Mouse (Mus musculus) adipocyte (in vitro differentiated cells): ENCODE data around the gene Ispd.
A peak's percentile ranks its signal among the peaks of the same experiment; 100 is the strongest.
"Not testable (repeated sequence)": the region's sequence is repeated elsewhere in the genome, so short reads cannot be mapped to it uniquely, and the experiment has no call there.

ENCODE experiments used
- DNase-seq: peaks from one replicate; pipeline ENCODE4 v3.0.0-alpha.2; 2016; ENCODE audit warnings: low spot score

Ispd gene

DNA sequence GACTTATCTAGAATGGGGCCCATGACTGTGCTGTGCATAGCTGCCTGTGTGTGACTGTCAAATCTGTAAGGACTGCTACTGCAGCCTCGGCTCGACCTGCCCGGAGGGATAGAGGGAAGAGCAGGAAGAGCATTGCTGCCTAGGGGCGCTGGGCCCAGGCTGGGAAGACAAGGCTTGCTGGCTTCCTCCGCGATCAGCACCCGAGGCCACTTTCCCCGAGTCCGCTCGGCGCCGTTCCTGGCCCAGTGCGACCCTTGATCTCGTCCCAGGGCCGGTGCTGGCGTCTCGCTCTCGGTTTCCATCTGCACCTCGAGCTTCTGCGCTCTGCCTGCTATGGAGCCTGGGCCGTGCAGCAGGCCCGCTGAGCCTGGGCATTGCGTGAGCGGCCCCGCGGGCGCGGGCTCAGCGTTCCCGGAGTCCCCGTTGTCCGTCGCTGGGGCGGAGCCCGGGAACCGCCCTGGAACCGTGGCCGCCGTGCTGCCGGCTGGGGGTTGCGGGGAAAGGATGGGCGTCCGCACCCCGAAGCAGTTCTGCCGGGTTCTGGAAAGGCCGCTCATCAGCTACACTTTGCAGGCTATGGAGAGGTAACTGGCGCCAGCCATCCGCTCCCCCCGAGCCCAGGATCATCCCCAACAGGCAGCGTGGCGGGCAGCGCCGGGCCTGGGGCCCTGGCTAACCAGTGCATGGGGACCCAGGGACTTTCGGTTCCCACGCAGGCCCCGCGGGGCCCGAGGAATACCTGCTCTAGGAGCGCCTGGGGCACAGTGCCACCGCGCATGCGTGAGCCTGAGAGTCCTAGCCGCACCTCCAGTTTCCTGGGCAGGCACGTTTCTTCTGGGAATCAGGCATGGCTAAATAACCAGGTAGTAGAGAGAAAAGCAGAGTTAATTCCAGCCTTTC, at the start of gene Ispd, which contains the start of gene D630036H23Rik:
Ispd (plus strand) TSS at position 10 of the 900 bp plus-strand sequence.
D630036H23Rik (minus strand) TSS at position 741 of the 900 bp plus-strand sequence.
- peak; percentile 85 for DNase-seq

DNA sequence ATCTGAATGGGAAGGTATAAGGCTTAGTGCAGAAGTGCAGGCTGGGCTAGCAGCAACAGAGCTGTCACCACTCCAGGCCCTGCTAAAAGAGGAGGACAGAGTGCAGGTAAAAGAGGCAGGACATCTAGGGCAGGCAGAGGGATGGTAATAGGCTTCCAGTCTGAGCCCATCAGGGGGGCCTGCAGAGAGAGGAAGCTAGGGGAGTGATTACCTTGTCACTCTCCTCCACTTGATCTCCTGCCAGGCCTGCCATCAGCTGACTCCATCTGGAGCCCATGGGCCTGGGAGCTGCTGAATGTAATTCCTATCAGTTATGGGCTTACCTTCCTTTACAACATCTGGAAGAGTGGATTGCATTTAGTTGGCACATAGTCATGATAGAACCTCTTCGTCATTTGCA, 48.6 kb upstream of the Ispd start:
- DNase-seq = no peak

DNA sequence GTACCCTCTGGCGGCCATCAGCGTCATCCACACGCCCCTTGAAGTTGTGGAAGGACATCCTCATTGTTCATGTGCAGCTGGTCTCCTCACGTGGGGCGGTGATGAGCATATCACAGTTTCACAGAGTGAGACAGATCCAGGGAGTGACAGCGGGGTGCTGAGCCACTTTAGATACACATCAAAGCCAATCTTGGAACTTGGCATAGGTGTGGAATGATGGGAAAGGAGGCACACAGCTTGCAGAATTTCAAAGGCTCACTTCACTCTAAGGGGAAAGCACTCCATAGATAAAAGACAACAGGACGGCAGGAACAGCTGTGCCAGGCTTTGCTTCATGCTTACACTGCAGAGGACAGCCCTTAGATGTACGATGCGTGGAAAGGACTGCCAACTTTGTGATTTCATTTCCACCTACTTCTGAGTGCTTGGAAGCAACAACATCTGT, 47.4 kb upstream of the Ispd start:
- DNase-seq = no peak

DNA sequence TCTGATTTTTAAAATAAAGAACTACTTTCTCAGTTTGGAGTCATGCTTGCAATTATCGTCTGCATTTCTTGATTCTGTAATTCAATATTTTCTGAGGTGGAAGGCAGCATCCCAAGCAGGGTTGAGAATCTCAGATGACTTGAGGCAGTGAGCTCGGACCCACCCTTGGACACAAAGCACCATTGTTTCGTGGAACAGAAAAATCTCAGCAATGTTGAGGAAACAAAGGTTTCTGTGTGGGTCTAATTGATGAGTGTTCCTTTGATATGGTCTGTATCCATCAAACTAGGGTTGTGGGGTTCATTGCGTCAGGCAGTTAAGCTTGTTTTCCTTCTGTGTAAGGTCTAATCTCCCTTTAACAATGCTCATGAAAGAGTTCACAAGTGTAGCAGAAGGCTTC, 37.1 kb upstream of the Ispd start:
- no peak for DNase-seq

DNA sequence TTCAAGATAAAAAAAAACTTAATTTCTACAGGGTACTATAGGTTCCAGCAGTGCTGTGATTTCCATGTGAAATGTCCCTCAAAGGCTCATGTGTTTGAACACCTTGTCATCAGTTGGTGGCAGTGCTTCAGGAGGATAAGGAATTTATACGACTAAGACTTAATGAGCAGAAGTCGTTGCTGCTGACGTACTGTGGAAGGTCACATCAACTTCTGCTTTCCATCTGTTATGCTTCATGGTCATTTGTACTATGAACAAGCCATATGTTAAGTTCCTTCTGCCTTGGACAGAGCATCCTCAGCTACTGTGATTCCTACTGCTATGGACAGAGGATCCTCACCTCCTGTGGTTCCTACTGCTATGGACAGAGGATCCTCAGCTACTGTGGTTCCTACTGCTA, 21.2 kb upstream of the Ispd start:
- DNase-seq = no peak

DNA sequence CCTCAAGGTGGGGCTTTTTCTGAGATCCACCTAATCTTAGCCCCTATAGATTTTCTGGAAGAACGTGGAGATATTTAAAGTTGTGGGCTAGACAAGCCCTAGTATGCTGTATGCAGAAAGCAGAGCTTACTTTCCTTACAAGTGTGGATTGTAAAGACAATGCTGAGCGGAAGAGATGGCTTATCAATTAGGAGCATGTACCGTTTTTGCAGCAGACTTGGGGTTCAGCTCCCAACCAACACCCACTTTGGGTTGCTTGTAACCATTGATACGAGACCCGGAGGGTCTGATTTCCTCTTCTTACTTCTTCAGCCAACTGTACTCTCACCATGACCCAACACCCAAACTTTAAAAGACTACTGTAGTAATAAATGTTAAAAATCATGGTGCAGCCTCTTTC, 20.6 kb upstream of the Ispd start:
- no peak for DNase-seq

DNA sequence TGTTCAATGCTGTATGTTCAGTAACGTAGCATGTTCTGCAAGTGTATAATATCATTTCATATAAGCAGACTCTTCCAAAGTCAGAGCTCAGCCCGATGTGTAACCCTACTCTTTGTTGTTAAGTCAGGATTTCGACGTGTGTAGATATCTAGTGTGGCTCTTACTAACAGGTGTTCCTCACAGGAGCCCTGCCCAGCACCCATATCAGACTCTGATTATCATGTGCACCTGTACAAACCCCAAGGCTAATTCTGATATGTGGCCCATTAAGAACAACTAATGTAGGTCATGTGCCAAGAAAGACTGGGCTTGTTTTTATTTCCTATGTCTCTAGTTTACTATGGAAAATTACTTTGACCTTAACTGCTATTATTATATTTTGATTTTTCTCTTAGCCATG, 17.2 kb upstream of the Ispd start:
- DNase-seq = no peak

DNA sequence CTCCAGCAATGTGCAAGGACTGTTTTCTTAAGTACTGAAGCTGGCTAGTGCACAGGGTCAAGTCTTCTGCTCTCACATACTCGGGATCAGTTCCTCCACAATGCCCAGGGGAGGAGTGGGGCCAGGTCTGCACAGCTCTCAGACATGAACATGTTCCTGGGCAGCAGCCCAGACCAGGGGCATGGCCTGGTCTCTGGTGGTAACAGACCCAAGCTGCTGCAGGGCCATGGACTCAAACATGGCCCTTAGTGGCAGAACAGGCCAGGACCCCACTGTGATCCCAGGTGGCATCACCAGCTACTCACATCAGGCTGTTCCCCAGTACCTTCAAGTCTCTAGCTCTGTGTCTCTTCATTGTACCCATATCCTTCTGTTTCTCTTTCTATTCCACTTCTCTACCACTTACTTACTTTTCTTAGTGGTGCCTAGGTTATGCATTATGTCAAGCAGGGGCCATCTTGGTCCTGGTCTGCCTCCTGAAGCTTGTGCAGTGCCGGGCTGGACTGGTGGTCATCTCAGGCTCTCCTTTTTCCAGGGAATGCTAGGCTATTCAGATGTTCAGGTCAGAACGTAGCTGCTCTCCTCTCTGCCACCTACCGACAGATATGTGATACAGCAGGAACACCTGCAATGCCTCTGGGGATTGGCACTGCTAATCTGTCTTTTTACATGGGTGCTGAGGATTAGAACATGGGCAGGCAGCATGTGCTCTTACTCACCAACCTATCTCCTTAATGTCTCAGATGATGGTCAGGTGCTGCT, 7.8 kb upstream of the Ispd start:
- DNase-seq = no peak

DNA sequence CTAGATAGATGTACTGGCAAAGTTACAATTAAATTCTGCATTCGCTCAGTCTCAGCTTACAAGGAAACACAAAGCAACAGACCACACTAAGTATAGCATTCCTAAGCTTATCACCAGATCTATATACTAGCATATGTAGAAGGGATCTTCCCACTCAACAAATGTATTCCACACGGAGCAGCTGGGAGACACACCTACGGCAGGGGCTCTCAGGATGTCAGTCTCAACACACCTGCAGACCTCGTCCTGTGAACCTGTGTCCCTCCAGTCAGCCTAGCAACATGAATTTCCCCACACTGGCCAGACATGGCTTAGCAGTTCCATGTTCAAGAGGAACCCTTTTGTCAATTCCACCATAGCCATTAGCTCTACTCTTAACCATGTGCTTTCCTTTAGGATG, 4.9 kb upstream of the Ispd start:
- not testable (repeated sequence) for DNase-seq

DNA sequence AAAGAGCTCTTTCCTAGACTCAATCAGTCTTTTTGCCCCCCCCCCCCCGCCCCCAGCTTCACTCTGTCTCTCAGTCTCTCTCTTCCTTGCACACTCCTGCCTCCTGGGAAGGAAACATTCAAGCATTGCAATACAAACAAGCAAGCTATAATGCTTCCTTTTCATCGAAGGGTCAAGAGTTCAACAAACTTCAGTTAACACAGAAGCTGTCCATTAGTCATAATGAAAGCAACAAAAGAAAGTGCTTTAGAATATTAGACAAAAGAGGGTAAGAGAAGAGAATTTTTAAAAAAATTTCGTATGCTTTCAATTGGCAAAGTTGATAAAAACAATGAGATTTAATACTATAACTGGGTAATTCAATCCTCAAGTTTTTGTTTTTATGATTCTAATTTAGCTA, 996 bp upstream of the Ispd start:
- DNase-seq = no peak

DNA sequence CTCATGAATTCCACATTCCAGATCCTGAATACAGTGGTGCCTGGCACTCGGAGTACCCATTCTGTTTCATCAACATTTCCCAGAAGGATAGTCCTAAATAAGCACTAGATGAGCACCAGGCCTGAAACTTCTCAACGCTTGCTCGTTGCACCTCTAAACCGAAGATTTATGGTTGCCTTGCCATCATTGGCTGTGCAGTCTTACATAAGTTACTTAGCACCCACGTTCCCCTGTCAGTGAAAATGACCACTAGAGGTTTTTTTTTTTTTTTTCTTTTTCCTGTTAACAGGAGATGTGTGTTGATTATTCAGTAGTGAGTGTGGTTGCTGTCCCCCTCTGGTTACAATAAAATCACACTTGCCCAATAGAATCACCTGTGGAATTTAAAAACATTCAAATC, 444 bp upstream of the Ispd start:
- peak; percentile 58 for DNase-seq

DNA sequence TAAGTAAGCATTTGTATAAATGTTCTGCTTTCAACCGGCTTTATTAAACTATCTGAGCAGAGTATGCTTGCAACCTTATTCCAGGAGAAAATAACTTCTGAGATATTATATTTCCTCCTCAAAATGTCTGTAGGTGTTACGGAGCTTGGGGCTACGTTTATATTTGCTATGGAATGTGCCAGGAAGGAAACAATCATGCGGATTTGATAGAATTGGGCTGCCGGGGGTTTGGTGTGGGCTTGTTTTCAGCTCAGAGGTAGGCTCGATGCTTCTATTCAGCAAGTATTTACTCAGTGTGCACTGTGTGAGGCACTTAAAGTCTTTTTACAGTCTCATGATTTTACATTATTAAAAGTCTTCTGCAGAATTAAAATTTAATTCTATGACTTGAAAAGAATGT, 4.1 kb downstream of the Ispd start:
- no peak for DNase-seq

DNA sequence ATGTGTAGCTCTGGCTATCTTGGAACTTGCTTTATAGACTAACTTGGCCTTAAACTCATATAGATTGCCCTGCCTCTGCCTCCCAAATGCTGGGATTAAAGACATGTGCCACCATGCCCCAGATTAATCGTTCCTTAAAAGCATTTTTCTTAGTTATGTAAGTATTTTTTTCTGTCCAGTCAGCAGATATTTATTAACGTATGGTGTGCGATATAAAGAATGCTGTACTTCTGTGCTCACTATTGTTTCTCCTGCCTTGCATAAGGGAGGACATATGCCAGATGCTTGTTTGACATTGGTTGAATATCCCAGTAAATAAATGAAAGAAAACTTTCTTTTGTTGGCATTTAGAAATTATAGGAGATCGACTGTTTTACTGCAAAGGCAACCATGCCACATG, 5.7 kb downstream of the Ispd start:
- DNase-seq = no peak

DNA sequence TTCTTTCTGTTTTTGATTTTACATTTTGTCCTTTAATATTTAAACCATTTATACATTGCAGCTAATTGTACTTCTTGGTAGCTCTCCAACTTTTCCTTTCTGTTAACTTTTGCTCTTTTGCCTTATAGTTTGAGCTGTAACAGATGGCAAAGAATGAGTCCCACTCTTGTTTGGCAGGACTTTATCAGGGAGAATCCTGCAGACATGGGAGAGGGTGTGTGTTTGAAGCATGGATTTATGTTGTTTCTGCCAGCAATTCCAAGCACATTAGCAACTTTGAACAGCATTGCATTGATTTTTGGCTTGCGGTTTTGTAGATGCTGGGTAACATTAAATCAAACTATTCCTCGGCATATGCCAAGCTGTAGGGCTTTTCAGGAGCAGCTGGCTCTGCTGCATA, 13.9 kb downstream of the Ispd start:
- DNase-seq = peak; percentile 21

DNA sequence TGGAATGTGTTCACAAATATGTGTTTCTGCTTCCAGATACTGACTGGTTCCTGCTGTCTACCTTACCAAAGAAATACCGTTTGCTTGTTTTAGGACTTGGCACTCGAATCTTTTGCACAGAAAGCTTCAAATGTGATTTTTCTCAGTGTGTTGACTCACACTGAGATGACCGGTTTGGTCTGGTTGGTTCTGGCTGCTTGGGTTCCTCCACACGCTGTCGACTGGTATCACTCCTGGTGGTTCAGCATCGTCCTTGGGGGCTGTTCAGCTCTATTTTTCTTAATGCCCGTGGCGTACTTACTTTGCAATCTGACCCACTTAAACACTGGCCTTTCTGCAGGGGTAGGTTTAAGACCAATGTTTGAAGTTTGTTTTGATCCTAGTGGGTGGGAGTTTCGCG, 42.4 kb downstream of the Ispd start:
- DNase-seq = peak; percentile 10

DNA sequence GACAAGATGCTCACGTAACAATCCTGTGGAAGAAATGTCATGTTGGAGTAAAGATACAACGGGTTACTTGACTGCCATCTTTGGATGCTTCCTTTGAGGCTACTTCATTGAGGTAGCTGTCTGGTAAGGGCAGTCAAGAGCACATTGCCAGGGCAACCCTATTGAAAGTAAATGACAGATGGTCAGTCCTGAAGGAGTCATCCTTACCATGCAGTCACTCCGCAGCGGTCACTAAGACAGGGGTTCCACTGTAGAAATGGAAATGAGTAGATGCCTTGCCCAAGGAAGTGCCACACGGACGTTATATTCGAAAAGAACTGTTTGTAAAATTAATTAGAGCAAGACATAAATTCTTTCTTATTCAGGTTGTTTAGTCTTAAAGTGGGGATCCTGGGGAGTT, 44.0 kb downstream of the Ispd start:
- no peak for DNase-seq

DNA sequence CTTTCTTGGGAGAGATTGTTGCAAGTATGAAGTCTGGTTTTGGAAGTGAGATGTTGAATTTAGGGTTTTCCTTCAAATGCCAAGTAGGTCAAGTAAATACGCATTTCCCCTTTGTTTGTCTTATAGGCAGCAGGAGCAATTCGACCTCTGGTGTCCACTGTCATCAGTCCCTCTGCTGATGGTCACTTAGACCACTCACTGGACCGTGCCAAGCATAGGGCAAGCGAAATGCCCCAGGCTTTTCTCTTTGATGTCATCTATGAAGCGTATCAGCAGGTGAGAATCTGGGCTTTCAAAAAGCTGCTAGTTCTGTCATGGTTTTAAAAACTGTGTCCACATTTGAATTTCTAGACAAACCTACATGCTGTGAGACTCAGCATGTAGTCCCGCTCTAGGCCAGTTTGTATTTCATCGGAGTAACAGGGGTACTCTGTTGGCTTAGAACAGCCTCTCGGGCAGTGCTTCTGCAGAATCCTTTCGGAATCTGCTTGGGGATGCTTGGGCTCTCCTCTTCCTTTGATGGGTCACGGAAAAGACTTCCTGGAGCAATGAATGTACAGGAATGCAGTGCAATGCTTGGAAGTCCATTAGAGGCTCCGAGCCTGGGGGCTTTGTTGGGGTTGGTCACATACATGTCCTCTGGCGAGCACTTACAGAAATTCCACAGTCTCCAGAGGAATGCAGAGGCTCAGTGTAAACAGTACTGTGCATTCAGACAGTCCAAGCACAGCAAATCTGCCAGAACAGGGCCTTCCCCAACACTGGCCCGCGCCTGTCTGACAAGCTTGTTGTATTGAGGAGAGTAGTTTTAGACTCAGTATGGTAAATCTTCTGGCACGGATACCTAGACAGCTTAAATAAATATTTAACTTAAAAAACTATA, 45.2 kb downstream of the Ispd start:
- no peak for DNase-seq

DNA sequence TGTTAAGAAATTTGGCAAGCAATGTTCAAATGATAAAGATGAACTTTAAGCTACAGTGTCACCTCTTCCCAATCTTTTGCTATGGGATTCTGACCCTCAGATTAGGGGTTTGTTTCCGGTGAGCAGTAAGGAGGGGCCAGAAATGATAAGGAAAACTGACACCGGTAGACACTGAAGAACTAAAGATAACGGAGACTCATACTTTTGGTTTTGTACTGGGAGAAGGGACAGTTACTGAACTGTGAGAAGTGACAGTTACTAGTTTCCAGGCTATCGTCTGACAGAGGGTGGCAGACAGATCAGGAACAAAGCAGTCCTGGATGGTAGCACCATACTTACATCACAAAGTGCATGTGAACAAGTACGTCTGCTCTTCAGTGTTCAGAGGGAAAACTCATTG, 55.7 kb downstream of the Ispd start:
- DNase-seq = no peak

DNA sequence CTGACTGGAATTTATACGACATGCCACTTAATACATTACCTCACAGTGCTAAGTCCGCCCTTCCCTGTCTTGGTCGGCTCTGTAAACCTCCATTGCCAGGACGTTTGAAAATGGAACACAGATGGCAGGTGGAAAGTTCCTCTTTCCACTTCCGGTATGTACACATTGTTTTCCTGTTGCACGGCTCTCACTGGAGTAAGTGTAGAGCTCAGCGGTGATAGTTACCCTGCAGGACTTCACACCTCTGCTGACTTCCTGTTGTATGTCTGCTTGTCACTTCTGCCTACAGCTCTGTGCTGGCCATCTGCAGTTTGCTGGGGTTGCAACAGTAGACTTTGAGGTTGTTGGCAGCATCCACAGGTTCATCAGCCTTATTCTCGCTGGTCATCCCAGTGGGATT, 58.1 kb downstream of the Ispd start:
- DNase-seq = peak; percentile 22

DNA sequence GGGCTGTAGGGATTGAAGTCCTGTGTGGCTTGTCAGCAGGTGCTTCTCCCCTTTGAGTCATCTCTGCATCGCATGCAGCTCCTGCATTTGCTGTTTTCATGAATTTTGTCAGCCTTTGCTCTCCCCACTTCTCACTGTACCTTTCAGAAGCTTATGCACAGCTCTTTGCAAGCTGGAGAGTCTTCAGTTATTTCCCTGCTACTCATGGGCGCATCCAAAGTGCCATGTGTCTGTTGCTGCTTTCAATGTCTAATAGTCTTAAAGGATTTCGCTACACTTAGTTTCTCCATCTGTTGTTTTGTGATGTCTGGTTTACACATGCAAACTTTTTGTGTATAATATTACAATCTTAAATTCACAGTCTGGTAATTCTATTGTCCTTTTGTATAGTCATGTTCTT, 74.8 kb downstream of the Ispd start:
- no peak for DNase-seq

DNA sequence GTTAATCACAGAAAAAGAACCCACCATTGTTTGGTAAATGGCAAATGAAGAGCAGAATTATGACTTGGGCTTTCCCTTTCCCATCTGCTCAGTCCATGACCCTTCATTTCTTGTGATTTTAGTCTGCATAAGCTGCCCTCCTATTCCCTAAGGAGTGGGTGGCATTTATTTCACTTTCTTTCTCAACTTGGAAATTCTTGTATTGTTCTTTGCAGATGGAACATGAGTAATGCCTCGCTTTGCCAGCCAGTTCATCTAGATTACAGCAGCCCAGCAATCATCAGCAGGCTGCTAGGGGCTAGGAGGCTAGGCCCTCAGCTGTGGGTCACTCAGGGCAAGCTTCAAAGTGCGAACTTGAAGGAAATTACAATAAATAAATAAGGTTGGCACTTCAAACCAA, 76.5 kb downstream of the Ispd start:
- DNase-seq = peak; percentile 61

DNA sequence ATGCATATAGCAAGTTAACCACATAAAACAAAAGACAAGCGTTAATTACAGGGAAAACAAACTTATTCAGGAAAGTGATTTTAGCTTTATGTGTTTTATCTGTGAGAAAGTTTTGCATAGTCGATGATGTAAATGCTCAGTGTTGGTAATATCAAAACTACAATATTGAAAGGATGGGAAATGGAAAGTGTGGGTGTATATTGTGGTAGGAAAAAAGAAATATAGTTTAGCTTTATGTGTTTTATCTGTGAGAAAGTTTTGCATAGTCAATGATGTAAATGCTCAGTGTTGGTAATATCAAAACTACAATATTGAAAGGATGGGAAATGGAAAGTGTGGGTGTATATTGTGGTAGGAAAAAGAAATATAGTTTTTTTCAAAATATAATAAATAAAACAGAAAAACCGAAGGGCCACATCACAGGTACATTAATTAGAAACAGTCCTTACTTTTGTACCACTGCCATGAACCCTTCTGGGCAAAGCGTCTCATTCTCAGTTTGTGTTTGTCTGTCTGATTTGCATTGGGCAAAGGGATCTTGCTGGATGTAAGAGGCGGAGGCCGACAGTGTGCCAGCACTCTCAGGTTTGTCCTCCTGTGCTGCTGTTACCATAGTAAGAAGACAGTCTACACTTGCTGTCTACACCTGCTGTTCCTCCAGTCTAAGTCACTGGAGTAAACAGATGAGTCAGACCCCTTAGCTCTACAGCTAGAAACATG, 87.2 kb downstream of the Ispd start:
- DNase-seq = no peak
